Mouse (Mus musculus) testis, adult 2 months (tissue): ENCODE results near the gene Dock9. TPM values are rescaled to one million over a fixed set of nuclear protein-coding genes. Genes with fewer than 3 reads are reported as not detected.

Source experiments
- H3K27ac ChIP-seq: fragments of 200-500 bp; 2 replicates; pipeline ENCODE4 v1.5.1; 2012; ENCODE audit warnings: low read depth, low read length; ENCODE audit not compliant: control insufficient read depth, insufficient read depth
- H3K27me3 ChIP-seq: fragments of 200-500 bp; 2 replicates; pipeline ENCODE4 v1.6.1; 2012; ENCODE audit warnings: mild to moderate bottlenecking, low read length, moderate library complexity; ENCODE audit not compliant: control insufficient read depth, insufficient read depth
- H3K36me3 ChIP-seq: fragments of 200-500 bp; 2 replicates; pipeline ENCODE4 v1.6.1; 2012; ENCODE audit warnings: mild to moderate bottlenecking, low read length; ENCODE audit not compliant: control insufficient read depth, insufficient read depth
- H3K4me1 ChIP-seq: fragments of 200-500 bp; 2 replicates; pipeline ENCODE4 v1.6.1; 2012; ENCODE audit warnings: low read length; ENCODE audit not compliant: control insufficient read depth, insufficient read depth
- H3K4me3 ChIP-seq: fragments of 200-500 bp; 2 replicates; pipeline ENCODE4 v1.5.1; 2012; ENCODE audit warnings: low read depth, mild to moderate bottlenecking, low read length, moderate library complexity, mixed read lengths; ENCODE audit not compliant: control insufficient read depth
- CTCF ChIP-seq: fragments of 200-500 bp; IDR thresholded peaks from 2 replicates; pipeline ENCODE4 v1.5.1; 2012; ENCODE audit warnings: low read depth, mild to moderate bottlenecking, inconsistent platforms, low read length, moderate library complexity; ENCODE audit not compliant: control insufficient read depth, insufficient read depth, insufficient replicate concordance
- POLR2A ChIP-seq: fragments of 200-500 bp; IDR thresholded peaks from 2 replicates; pipeline ENCODE4 v1.6.1; 2012; ENCODE audit warnings: low read depth, mild to moderate bottlenecking, inconsistent platforms, low read length, moderate library complexity; ENCODE audit not compliant: control insufficient read depth
- polyA plus RNA-seq: library from polyadenylated mRNA; depleted of rRNA; stranded (reverse); fragments of >200 nt; gene quantifications from 2 replicates; pipeline ENCODE4 v1.2.3, GENCODE M21; 2012

Gene Dock9
- polyA plus RNA-seq, 1 experiment: 4.6 TPM

- Histone ChIP-seq H3K27me3 (no peaks in the 10 kb centered on the region), H3K4me3 (no peak overlapping the region), H3K4me1 (peaks cover 5% of the 10 kb centered on the region; the same call in 1 of the 2 replicates), H3K36me3 (no peaks in the 10 kb centered on the region), H3K27ac (peak overlapping the region; percentile 23; the same call in 1 of the 2 replicates)
- TF ChIP-seq POLR2A (no peak), CTCF (no peak)
Observed at GRCm38 (mm10) chr14:121825521-121826445, 28.1 kb upstream of the Dock9 start.

- TF ChIP-seq CTCF: no peak
- TF ChIP-seq POLR2A: no peak
- no peak overlapping the region for H3K27ac ChIP-seq
- H3K4me3 ChIP-seq: 0 out of 2 replicates have a peak overlapping the region, but pooled peaks have one; percentile 2
- no peaks in the 10 kb centered on the region for H3K27me3 ChIP-seq
- H3K4me1 ChIP-seq: peaks cover 5% of the 10 kb centered on the region; the same call in 1 of the 2 replicates
- no peaks in the 10 kb centered on the region for H3K36me3 ChIP-seq
Observed at GRCm38 (mm10) chr14:121824322-121825103, 26.9 kb upstream of the Dock9 start.

GRCm38 (mm10) chr14:121822997-121823396, 25.4 kb upstream of the Dock9 start:
- Histone ChIP-seq H3K4me1 (peaks cover 5% of the 10 kb centered on the region; the same call in 1 of the 2 replicates), H3K36me3 (no peaks in the 10 kb centered on the region), H3K27ac (no peak overlapping the region), H3K27me3 (no peaks in the 10 kb centered on the region), H3K4me3 (no peak overlapping the region)
- no peak for TF ChIP-seq POLR2A

- H3K4me1 ChIP-seq: peaks cover 5% of the 10 kb centered on the region; the same call in 1 of the 2 replicates
- H3K4me3 ChIP-seq: no peak overlapping the region
- TF ChIP-seq POLR2A (no peak), CTCF (no peak)
- H3K27ac ChIP-seq: no peak overlapping the region
- H3K27me3 ChIP-seq: no peaks in the 10 kb centered on the region
- H3K36me3 ChIP-seq: no peaks in the 10 kb centered on the region
Observed at GRCm38 (mm10) chr14:121822506-121822905, 24.9 kb upstream of the Dock9 start.

GRCm38 (mm10) chr14:121806791-121807190, 9.2 kb upstream of the Dock9 start:
- H3K27ac ChIP-seq: no peak overlapping the region
- H3K4me1 ChIP-seq: no peaks in the 10 kb centered on the region
- no peak overlapping the region for H3K4me3 ChIP-seq
- TF ChIP-seq CTCF: no peak
- TF ChIP-seq POLR2A: no peak
- no peaks in the 10 kb centered on the region for H3K36me3 ChIP-seq
- H3K27me3 ChIP-seq: no peaks in the 10 kb centered on the region

- H3K4me3 ChIP-seq: no peak overlapping the region
- H3K27ac ChIP-seq: no peak overlapping the region
- no peaks in the 10 kb centered on the region for H3K4me1 ChIP-seq
- TF ChIP-seq POLR2A (no peak), CTCF (no peak)
- H3K36me3 ChIP-seq: no peaks in the 10 kb centered on the region
- no peaks in the 10 kb centered on the region for H3K27me3 ChIP-seq
Observed at GRCm38 (mm10) chr14:121806316-121806715, 8.7 kb upstream of the Dock9 start.

GRCm38 (mm10) chr14:121804461-121804860, 6.8 kb upstream of the Dock9 start:
- Histone ChIP-seq H3K27me3 (no peaks in the 10 kb centered on the region), H3K27ac (no peak overlapping the region), H3K4me3 (no peak overlapping the region), H3K4me1 (no peaks in the 10 kb centered on the region), H3K36me3 (no peaks in the 10 kb centered on the region)
- TF ChIP-seq POLR2A: no peak
- peak; percentile 54; the same call in 1 of the 2 replicates for TF ChIP-seq CTCF
